Mouse (Mus musculus) brain, embryonic 14.5 days (tissue): ENCODE data around the gene Tgfbr3. TPM values are rescaled to one million over a fixed set of nuclear protein-coding genes. Genes with fewer than 3 reads are reported as not detected.

Source experiments
- DNase-seq: peaks from one replicate; pipeline ENCODE4 v3.0.0-alpha.2; 2011; ENCODE audit warnings: low read depth
- CTCF ChIP-seq: fragments of 200-500 bp; IDR thresholded peaks from 2 replicates; pipeline ENCODE4 v1.5.1; 2012; ENCODE audit warnings: inconsistent platforms, mild to moderate bottlenecking, moderate library complexity, borderline replicate concordance; ENCODE audit not compliant: insufficient read depth, insufficient read length; ENCODE audit errors: extremely low read depth
- POLR2A ChIP-seq: fragments of 200-500 bp; IDR thresholded peaks from 2 replicates; pipeline ENCODE4 v1.6.1; 2012; ENCODE audit warnings: mild to moderate bottlenecking, inconsistent platforms, borderline replicate concordance; ENCODE audit not compliant: poor library complexity, insufficient read depth, insufficient read length, severe bottlenecking; ENCODE audit errors: extremely low read depth
- polyA plus RNA-seq: library from polyadenylated mRNA; depleted of rRNA; stranded (reverse); fragments of >200 nt; gene quantifications from 2 replicates; pipeline ENCODE4 v1.2.3, GENCODE M21; 2012

Gene Tgfbr3
- polyA plus RNA-seq, 1 experiment = 5.2 TPM

DNA sequence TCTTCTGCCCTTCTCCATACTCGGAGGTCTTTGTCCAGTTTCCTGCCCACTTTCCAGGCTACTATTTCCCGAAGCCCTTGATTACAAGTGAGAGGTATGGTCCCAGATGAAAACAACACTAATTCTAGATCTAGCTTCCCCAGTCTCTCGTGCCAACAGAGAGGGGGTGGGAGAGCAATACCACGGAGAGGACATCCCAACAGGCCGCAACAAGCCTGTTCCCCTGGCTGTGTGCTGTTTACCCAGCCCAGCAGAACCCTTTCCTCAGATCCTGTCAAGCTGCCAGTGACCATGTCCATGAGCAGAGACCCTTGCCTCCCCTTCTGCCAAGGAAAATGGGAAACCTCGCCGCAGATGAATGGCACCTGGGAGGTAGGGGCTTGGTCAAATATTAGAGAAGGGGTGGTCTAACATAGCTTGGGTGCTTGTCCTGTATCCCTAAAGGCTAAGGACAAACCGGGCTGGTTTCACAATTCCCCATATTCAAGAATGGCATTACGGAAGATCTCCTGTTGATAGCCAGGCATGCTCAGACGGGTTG lies 77.5 kb downstream of the Tgfbr3 start:
- no peak for DNase-seq
- no peak for TF ChIP-seq POLR2A
- no peak for TF ChIP-seq CTCF

DNA sequence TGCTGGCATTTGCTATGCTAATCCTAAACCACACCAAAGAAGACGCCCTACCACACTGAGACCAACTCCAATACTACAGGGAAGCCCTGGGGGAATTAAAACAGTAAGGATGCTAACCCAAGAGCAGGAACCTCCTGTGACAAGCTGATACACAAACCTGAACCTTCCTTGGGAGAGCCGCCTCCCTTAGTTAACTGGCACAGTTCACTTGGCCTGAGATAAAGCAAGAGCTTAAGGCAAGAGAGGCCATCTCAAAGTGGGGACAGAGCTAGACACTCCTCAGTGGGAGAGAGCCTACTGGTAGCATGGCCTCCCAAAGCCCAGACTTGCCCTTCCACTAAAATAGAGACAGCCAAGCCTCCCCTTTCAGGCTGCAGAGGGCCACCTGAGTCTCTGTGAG lies 79.4 kb downstream of the Tgfbr3 start:
- no peak for DNase-seq
- TF ChIP-seq POLR2A (no peak), CTCF (no peak)

DNA sequence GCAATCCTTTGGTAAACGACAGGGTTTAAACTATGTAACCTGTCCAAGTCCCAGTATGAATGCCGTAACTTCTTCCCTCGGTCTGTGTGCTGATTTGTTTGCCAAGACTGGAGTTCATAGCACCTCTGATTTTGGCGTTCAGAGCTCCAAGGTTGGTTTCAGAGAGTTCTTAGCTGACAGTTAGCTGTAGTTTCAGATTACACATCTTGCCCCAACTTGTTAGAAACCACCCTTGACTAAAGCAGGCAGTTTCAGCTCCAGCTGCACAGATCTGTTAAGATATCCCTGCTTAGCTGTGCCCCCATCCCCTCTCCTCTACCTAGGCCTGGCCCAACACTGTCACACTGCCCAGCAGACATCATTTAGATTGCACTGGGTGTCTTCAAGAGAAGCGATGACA lies 81.5 kb downstream of the Tgfbr3 start:
- DNase-seq = no peak

DNA sequence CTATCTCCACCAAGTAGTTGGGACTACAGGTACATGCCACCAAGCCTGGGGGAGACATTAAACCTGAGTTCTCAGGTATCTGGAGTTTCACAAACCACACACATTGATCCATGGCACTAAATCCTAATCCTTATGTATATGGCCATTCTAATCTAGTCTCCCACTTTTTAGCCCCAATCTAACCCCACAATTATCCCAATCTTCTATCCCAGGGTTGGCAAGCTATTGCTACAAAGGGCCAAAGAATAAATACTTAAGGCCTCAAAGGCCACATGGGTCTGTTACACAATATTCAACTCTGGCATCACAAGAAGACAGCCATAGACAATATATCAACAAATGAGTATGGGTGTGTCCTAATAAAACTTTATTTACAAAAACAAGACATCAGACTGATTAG lies 85.1 kb downstream of the Tgfbr3 start:
- no peak for DNase-seq
- TF ChIP-seq CTCF (no peak), POLR2A (no peak)

More for the DNA sequence above, 81.5 kb downstream of the Tgfbr3 start:
- no peak for TF ChIP-seq CTCF
- no peak for TF ChIP-seq POLR2A

DNA sequence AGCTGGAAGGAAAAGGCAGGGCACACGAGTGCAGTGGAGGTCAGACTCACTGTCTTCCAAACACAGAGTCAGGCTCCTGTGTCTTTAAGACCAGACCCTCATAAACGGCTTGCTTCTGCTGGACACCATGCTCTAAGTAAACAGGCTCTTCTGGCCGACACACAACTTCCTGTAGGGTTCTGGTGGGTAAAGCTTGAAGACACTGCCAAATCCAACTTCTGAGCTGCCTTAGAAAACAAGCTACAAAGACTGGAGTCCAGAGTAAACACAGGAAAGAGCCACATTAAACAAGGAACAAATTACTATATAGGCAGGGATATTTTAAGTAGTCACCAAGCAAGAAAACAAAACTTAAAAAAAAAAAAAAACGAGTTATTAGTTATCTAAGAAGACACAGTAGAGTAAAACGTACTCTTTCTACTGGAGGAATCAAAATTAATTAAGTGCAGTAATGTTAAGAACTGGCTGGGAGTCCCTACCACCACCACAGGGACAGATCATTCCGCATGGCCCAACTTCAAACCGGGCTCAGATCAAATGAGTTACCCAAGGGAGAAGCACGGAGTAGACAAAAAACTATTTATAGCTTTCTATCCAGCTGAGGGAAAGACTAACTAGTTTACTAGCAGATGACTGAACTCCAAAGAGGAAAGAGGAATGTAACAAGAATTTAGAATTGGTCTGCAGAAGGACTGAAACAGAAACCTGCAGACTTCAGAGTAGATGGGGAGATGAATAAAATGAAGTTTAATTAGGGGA lies 86.4 kb downstream of the Tgfbr3 start:
- TF ChIP-seq CTCF = no peak
- TF ChIP-seq POLR2A = no peak
- DNase-seq = peak; percentile 33

DNA sequence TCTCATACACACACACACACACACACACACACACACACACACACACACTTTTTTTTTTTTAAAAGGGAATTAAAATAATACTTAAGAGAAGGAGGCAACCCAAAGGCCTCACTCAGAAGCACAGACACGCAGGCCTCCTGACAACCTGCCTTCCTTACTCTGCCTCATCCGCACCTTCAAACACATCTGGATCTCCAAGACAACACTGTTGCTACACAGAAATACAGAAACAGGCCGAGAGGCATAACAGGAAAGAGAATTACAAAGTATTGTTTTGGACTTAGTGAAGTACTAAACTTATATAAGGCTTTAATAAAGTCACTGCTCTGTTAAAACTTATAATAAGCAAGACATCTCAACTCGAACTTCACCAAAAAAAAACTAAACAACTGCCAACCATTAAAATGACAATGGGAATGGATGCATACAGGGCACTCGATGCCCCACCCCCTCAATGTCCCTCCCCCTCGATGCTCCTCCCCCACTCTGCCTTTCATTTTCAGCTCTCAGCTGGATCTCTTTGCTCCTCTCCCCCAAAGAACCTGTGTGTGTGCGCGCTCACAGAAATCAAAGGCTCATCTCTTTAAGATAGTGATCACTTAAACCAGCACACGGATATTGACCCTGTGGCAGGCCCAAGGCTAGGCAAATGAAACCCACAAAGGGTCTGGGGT lies 87.8 kb downstream of the Tgfbr3 start:
- no peak for DNase-seq
- TF ChIP-seq POLR2A (no peak), CTCF (no peak)

DNA sequence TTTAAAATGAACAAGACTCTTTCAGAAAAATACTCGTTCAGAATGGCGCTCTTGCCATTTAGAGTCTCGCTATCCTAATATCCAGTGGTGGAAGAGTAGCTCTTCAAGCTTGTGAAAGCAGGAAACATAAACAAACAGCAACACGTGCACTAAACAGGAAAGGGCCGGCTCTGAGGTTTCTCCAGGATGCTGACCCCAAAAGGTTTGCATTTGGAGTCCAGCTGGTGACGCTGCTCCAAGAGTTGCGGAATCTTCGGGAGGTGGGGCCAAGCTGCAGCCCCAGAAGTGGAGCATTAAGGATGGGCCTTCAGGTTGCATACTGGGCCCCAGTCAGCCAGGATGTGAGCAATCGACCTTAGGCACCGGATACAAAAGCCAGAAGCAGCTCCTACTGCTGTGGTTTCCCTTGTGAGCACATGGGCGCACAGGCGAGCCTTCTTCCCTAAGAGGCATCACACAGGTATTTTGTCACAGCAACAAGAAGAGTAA lies 88.5 kb downstream of the Tgfbr3 start:
- no peak for DNase-seq

DNA sequence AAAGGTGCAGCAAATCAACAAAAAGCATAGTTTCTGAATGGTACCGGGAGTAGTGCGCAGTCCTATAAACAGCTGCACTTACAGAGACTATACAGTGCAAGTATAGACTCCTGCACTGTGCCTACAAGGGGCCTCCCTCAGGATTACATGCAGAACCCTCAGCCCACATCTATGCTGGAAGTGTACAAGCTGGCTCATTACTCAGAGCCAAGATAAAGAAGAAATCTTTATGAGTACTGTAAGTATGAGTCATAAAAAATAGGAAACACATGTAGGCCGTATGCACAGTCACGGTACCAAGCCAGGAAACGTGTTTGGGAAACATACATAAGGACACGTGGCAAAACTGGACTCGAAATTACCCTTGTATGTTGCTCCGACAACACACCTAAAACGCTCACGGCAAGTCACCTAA lies 89.2 kb downstream of the Tgfbr3 start:
- no peak for DNase-seq
- TF ChIP-seq CTCF = no peak
- TF ChIP-seq POLR2A = no peak

More for the DNA sequence above, 88.5 kb downstream of the Tgfbr3 start:
- TF ChIP-seq POLR2A (no peak), CTCF (no peak)

DNA sequence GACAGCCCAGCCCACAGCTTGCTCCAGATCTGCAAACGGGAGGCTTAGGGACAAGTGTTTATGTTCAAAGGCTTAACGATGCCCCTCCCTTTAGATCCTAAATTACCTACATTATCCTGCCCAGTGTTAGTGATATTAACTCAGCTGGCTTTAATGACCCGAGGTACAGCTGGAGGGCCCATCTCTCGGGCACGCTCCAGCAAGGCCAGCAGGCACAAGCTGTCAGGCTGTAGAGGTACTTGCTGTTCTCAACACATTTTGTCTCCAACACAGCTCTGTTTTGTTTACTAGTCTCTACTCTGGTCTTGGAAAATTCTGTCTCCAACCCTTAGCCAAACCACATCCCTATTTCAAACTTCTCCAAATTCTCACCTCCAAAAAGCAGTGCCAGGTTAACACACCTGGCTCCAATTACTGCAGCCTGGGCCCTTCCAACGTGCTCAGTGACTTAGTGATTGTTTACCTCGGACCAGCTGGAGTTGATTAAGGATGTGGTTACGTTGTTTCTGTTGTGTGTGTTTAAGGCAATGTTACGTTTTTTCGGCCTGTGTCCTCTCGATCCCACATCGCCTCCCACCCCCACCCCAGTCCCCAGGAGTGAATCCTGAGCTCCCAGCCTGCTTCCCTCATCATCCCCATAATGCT lies 93.6 kb downstream of the Tgfbr3 start:
- DNase-seq = no peak
- TF ChIP-seq POLR2A (no peak), CTCF (no peak)

DNA sequence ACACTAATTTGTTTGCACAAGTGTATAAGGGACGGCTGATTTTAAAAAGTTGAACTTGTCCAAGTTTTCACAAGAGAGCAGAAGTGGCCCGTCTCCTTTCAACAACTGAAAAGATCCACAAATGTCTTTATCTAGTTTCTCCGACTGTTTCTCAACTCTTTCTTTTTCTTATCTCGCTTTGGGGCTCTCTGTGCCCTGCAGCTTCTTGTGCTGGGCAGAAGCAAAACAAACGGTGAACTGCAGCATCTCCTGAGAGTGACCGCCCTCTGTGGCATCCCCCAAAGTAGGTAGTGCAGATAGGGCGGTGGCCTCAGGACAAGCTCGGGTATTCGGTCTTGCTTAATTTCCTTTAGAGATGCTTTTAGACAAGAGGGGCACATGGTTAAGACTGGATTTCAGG lies 96.3 kb downstream of the Tgfbr3 start:
- TF ChIP-seq CTCF = no peak
- no peak for TF ChIP-seq POLR2A
- DNase-seq = no peak

DNA sequence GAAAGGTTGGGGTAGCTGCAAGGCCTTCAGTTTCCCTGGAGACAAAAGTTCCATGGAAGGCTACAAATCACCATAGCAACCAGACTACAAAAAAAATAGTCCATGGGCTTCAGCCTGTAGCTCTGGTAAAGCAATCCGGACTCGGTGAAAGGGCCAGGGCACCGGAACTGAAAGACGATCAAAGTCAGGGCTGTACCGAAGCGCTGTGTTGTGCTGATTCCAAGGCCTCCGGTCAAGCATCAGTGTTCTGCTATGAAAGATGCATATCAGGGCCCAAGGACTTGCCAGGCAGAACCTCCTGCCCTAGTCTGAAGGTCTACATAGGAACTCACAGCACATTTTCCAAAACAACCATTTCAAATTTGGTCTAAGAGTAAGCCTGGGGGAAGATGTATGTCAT lies 97.1 kb downstream of the Tgfbr3 start:
- TF ChIP-seq POLR2A (no peak), CTCF (no peak)
- DNase-seq = no peak
